Mouse (Mus musculus): ENCODE data around the gene Krcc1.

GRCm38 (mm10) chr6:71333578-71334273, 62.2 kb downstream of the Krcc1 start:
- TF ChIP-seq CTCF (IDR thresholded peaks at IDR 0.05; ENCODE audit: extremely low read depth, insufficient read length, insufficient replicate concordance, low read depth, low read length) (no peak), POLR2A (IDR thresholded peaks at IDR 0.05; ENCODE audit: low read depth, low read length) (no peak)

All from small intestine, adult 2 months (tissue).